ENCODE assay signal across 23 mouse cellular contexts in genomic region chr17:30259938-30260337, GRCm38 (mm10).
"Had no signal": no experiment of that assay in that cellular context is flagged by ENCODE, and none has a peak within 500 bp of the region (broad histone marks: within the 10 kb centered on the region; RNA-seq: fewer than 3 reads in every experiment).

No protein-coding gene starts in this region.

- H3K4me2 ChIP-seq: kidney, embryonic 15.5 days; limb, embryonic 13.5 days; liver, embryonic 12.5 days; liver, embryonic 15.5 days; lung, embryonic 15.5 days; midbrain, embryonic 11.5 days; midbrain, embryonic 15.5 days; neural tube, embryonic 13.5 days; stomach, embryonic 15.5 days had no signal

- DNase-seq: kidney, adult 2 months; kidney, postnatal 10 days; kidney, postnatal 36 days; liver; lung, adult 18-20 months; lung, postnatal 10 days; lung, postnatal 36 days; retina, postnatal 1 day; right cerebral cortex, postnatal 25 days; spleen, adult 18-20 months; thymus, adult 18-20 months; thymus, postnatal 36 days had no signal

- H3K9ac ChIP-seq: kidney, embryonic 15.5 days; limb, embryonic 13.5 days; liver, embryonic 12.5 days; liver, embryonic 15.5 days; lung, embryonic 15.5 days; midbrain, embryonic 15.5 days; neural tube, embryonic 13.5 days; stomach, embryonic 15.5 days had no signal

- H3K27me3 ChIP-seq: kidney, embryonic 15.5 days; limb, embryonic 13.5 days; liver, embryonic 12.5 days; liver, embryonic 15.5 days; lung, embryonic 15.5 days; midbrain, embryonic 15.5 days; neural tube, embryonic 13.5 days; stomach, embryonic 15.5 days had no signal

- H3K36me3 ChIP-seq: kidney, embryonic 15.5 days; limb, embryonic 10.5 days; limb, embryonic 13.5 days; liver, embryonic 12.5 days; liver, embryonic 15.5 days; lung, embryonic 15.5 days; midbrain, embryonic 15.5 days; neural tube, embryonic 13.5 days; stomach, embryonic 15.5 days had no signal

- H3K4me3 ChIP-seq: kidney, embryonic 15.5 days; limb, embryonic 10.5 days; limb, embryonic 13.5 days; liver, embryonic 12.5 days; liver, embryonic 15.5 days; lung, embryonic 15.5 days; midbrain, embryonic 15.5 days; myocyte; neural tube, embryonic 13.5 days; stomach, embryonic 15.5 days had no signal

- H3K9me3 ChIP-seq: kidney, embryonic 15.5 days; limb, embryonic 10.5 days; limb, embryonic 13.5 days; liver, embryonic 12.5 days; liver, embryonic 15.5 days; lung, embryonic 15.5 days; midbrain, embryonic 15.5 days; neural tube, embryonic 13.5 days; stomach, embryonic 15.5 days had no signal

- ATAC-seq: liver, embryonic 12.5 days; midbrain, embryonic 15.5 days had no signal

- H3K27ac ChIP-seq: kidney, embryonic 15.5 days; limb, embryonic 10.5 days; limb, embryonic 13.5 days; liver, embryonic 12.5 days; liver, embryonic 15.5 days; lung, embryonic 15.5 days; midbrain, embryonic 15.5 days; stomach, embryonic 15.5 days had no signal
